In genomic region chr10:106114743-106115486, GRCm38 (mm10) we compare ENCODE assay signal across 20 mouse cellular contexts.
DNase-seq lines count a peak whose midpoint lies in the region; ATAC-seq lines count a peak whose summit lies in the region.
"Had no signal": no experiment of that assay in that cellular context is flagged by ENCODE, and none has a peak within 500 bp of the region (broad histone marks: within the 10 kb centered on the region; RNA-seq: fewer than 3 reads in every experiment).

No protein-coding gene starts in this region.

- no peaks in the 10 kb centered on the region for H3K36me3 ChIP-seq in forebrain, embryonic 16.5 days (ENCODE audit: control insufficient read depth, insufficient read depth)
- no peaks in the 10 kb centered on the region for H3K36me3 ChIP-seq in forebrain, embryonic 10.5 days (replicated peaks)
- no peaks in the 10 kb centered on the region for H3K36me3 ChIP-seq in kidney, embryonic 15.5 days
- no peaks in the 10 kb centered on the region for H3K36me3 ChIP-seq in intestine, embryonic 15.5 days
- H3K36me3 ChIP-seq: heart, embryonic 15.5 days; limb, embryonic 12.5 days; liver, embryonic 12.5 days had no signal

- H3K27me3 ChIP-seq in forebrain, embryonic 16.5 days (replicated peaks; ENCODE audit: control insufficient read depth, insufficient read depth, low read length) = no peaks in the 10 kb centered on the region
- H3K27me3 ChIP-seq in forebrain, embryonic 10.5 days (ENCODE audit: poor library complexity, severe bottlenecking) = no peaks in the 10 kb centered on the region
- no peaks in the 10 kb centered on the region for H3K27me3 ChIP-seq in kidney, embryonic 15.5 days
- H3K27me3 ChIP-seq in intestine, embryonic 15.5 days (replicated peaks) = no peaks in the 10 kb centered on the region
- H3K27me3 ChIP-seq: heart, embryonic 15.5 days; limb, embryonic 12.5 days; liver, embryonic 12.5 days; megakaryocyte, embryonic 14.5 days had no signal

- WGBS in forebrain, embryonic 16.5 days = 41% methylated on average over 6 of the region's 6 CpGs
- WGBS in forebrain, embryonic 10.5 days = 57% methylated on average over 6 of the region's 6 CpGs
- 43% methylated on average over 6 of the region's 6 CpGs for WGBS in kidney, embryonic 15.5 days
- WGBS in intestine, embryonic 15.5 days = 41% methylated on average over 6 of the region's 6 CpGs

- H3K27ac ChIP-seq in forebrain, embryonic 16.5 days (ENCODE audit: low read length) = no peak overlapping the region
- no peak overlapping the region for H3K27ac ChIP-seq in forebrain, embryonic 10.5 days
- H3K27ac ChIP-seq in kidney, embryonic 15.5 days = no peak overlapping the region
- no peak overlapping the region for H3K27ac ChIP-seq in intestine, embryonic 15.5 days
- H3K27ac ChIP-seq: heart, embryonic 15.5 days; limb, embryonic 12.5 days; liver, embryonic 12.5 days had no signal

- H3K9ac ChIP-seq in forebrain, embryonic 16.5 days (replicated peaks; ENCODE audit: low read depth, low read length) = no peak overlapping the region
- H3K9ac ChIP-seq in kidney, embryonic 15.5 days = no peak overlapping the region
- H3K9ac ChIP-seq in intestine, embryonic 15.5 days = no peak overlapping the region
- H3K9ac ChIP-seq: heart, embryonic 15.5 days; limb, embryonic 12.5 days; liver, embryonic 12.5 days had no signal

- 0 out of 2 replicates have a peak, but pooled peaks cover 3% of the 10 kb centered on the region for H3K4me1 ChIP-seq in forebrain, embryonic 16.5 days (replicated peaks; ENCODE audit: control insufficient read depth, insufficient read depth, low read length)
- H3K4me1 ChIP-seq in forebrain, embryonic 10.5 days = peaks cover 9% of the 10 kb centered on the region; the same call in 1 of the 2 replicates
- H3K4me1 ChIP-seq in kidney, embryonic 15.5 days = no peaks in the 10 kb centered on the region
- H3K4me1 ChIP-seq in intestine, embryonic 15.5 days (replicated peaks) = no peaks in the 10 kb centered on the region
- H3K4me1 ChIP-seq: heart, embryonic 15.5 days; limb, embryonic 12.5 days; liver, embryonic 12.5 days; megakaryocyte, embryonic 14.5 days had no signal

- ATAC-seq in forebrain, embryonic 16.5 days = 0 out of 2 replicates have a peak, but pooled peaks have one; percentile 47
- peak; percentile 58 for ATAC-seq in kidney, embryonic 15.5 days (replicated peaks; ENCODE audit: low FRiP score)
- peak; percentile 75 for ATAC-seq in intestine, embryonic 15.5 days
- ATAC-seq: activated CD4-positive, CD25-positive, alpha-beta regulatory T cell, adult 4 months; liver, embryonic 12.5 days had no signal

- no peak for DNase-seq in forebrain, embryonic 10.5 days (ENCODE audit: extremely low spot score, low spot score)
- DNase-seq in kidney, postnatal 25 days = no peak
- peak; percentile 25 for DNase-seq in Muller cell, postnatal 12 days (ENCODE audit: inconsistent ontology term)
- DNase-seq in gastrocnemius, adult 8-10 months (ENCODE audit: low spot score in 2 of 2) = no peak
- no peak for DNase-seq in adrenal gland, postnatal 25 days
- DNase-seq: adrenal gland, postnatal 36 days; cerebellum, adult 9-11 months; embryo, embryonic 11 days; gastrocnemius, postnatal 36 days; heart, postnatal 4 days; lung, adult 2 months; thymus, postnatal 36 days had no signal

- no peak overlapping the region for H3K4me2 ChIP-seq in forebrain, embryonic 16.5 days (ENCODE audit: low read length)
- H3K4me2 ChIP-seq in kidney, embryonic 15.5 days = no peak overlapping the region
- no peak overlapping the region for H3K4me2 ChIP-seq in intestine, embryonic 15.5 days (replicated peaks)
- H3K4me2 ChIP-seq: heart, embryonic 15.5 days; limb, embryonic 12.5 days; liver, embryonic 12.5 days had no signal

- no peaks in the 10 kb centered on the region for H3K9me3 ChIP-seq in forebrain, embryonic 16.5 days (ENCODE audit: control insufficient read depth, low read length)
- no peaks in the 10 kb centered on the region for H3K9me3 ChIP-seq in forebrain, embryonic 10.5 days
- H3K9me3 ChIP-seq in kidney, embryonic 15.5 days (replicated peaks) = no peaks in the 10 kb centered on the region
- no peaks in the 10 kb centered on the region for H3K9me3 ChIP-seq in intestine, embryonic 15.5 days
- H3K9me3 ChIP-seq: heart, embryonic 15.5 days; limb, embryonic 12.5 days; liver, embryonic 12.5 days had no signal

- no peak overlapping the region for H3K4me3 ChIP-seq in forebrain, embryonic 16.5 days (replicated peaks; ENCODE audit: low read length)
- no peak overlapping the region for H3K4me3 ChIP-seq in forebrain, embryonic 10.5 days
- no peak overlapping the region for H3K4me3 ChIP-seq in kidney, embryonic 15.5 days (replicated peaks)
- H3K4me3 ChIP-seq in intestine, embryonic 15.5 days (replicated peaks) = no peak overlapping the region
- H3K4me3 ChIP-seq: heart, embryonic 15.5 days; limb, embryonic 12.5 days; liver, embryonic 12.5 days; megakaryocyte, embryonic 14.5 days had no signal
